Mouse (Mus musculus) skeletal muscle tissue, adult 2 months (tissue): ENCODE measurements around the gene Omg.

Experiments
- DNase-seq: peaks from one replicate; pipeline ENCODE4 v3.0.0-alpha.2; 2012; ENCODE audit warnings: low read depth, low spot score

Omg gene

DNA sequence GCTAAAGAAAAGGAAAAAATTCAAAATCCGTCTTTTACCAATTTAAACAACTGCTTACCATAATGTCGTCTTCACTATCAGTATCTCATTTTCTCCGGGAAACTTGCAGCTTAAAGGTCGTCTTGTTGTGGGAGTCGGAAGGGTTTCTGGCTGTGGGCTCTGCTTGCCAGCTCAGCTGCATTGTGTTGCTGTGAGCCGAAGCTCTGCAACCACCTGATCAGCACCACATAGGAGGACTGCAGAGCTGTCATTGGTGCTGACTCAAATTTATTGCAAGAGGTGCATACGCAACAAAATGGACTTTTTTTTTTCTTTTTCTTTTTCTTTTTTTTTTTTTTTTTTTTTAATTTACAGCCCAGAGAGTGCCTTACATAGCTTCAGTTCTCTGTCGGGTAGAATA, at the start of gene Omg:
Gene Omg (minus strand): TSS at position 240 of the 400 bp plus-strand sequence.
- DNase-seq = no peak

GRCm38 (mm10) chr11:79552622-79553021, 48.7 kb upstream of the Omg start:
- no peak for DNase-seq

DNA sequence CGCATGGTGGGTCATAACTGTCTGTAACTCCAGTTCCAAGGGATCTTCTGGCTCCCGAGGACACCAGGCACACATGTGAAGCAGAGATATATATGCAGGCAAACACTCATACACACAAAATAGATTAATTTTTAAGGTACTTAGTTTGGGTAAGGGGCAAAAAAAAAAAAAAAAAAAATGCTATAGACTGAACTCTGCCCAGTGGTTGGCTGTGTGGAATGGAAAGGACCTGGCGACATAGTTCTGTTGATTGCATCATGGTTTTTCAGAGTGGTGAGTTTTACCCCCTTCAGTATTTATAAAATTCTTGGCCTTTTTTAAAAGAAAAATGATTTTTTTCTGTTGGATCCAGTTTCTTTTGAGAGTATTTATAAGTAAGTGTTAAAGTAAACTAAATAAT, 32.4 kb upstream of the Omg start:
- DNase-seq = no peak

- no peak for DNase-seq
Measured at GRCm38 (mm10) chr11:79535554-79535953, 31.7 kb upstream of the Omg start.

GRCm38 (mm10) chr11:79533950-79534690, 30.2 kb upstream of the Omg start:
- DNase-seq = no peak

DNA sequence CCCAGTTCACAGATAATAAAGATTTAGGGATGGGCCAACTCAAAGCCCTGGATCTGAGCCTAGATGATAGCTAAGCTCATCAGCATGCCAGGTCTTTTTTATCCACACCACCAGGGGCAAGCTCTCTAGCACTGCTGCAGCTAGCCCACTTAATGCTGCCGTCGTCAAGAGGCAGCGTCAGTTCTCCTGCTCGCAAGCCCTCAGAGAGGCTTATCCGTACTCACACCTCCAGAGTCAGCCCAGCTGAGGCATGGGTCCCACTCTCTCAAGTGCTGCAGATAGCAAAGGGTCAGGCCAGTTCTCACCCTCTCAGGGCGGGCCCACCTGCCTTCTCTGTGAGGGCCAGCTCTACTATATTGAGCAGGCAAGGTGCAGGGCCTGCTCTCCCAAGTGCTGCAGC, 29.4 kb upstream of the Omg start:
- DNase-seq = no peak

GRCm38 (mm10) chr11:79531485-79531884, 27.6 kb upstream of the Omg start:
- no peak for DNase-seq

GRCm38 (mm10) chr11:79530774-79531173, 26.9 kb upstream of the Omg start:
- DNase-seq = peak; percentile 30

- peak; percentile 63 for DNase-seq
Measured at GRCm38 (mm10) chr11:79530333-79530761, 26.5 kb upstream of the Omg start, which contains the start of the genes Evi2 and Evi2a. TSS of gene Evi2 (minus strand) at chr11:79530589. TSS of gene Evi2a (minus strand) at chr11:79530609.

GRCm38 (mm10) chr11:79529736-79530135, 25.9 kb upstream of the Omg start:
- peak; percentile 18 for DNase-seq

DNA sequence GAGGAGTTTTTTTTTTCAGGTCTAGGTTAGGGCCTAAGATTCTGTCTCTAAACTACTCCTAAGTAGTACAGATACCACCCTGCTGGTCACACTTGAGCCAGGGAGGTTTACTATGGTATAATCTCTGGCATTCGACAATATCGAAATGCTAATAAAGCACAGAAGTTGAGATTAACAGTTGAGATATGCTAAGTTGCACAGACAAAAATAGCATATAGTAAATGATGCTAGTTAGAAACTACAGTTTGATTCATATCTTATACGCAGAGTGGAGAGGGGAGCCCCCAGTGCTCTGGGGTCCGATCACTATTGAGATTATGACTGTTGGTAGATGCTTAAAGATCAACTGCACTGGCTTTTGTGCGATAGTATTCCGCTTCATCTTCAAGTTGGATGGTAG, 25.3 kb upstream of the Omg start:
- no peak for DNase-seq

GRCm38 (mm10) chr11:79528601-79529000, 24.7 kb upstream of the Omg start:
- no peak for DNase-seq

- DNase-seq = peak; percentile 54
Measured at GRCm38 (mm10) chr11:79527739-79528384, 24.0 kb upstream of the Omg start.

DNA sequence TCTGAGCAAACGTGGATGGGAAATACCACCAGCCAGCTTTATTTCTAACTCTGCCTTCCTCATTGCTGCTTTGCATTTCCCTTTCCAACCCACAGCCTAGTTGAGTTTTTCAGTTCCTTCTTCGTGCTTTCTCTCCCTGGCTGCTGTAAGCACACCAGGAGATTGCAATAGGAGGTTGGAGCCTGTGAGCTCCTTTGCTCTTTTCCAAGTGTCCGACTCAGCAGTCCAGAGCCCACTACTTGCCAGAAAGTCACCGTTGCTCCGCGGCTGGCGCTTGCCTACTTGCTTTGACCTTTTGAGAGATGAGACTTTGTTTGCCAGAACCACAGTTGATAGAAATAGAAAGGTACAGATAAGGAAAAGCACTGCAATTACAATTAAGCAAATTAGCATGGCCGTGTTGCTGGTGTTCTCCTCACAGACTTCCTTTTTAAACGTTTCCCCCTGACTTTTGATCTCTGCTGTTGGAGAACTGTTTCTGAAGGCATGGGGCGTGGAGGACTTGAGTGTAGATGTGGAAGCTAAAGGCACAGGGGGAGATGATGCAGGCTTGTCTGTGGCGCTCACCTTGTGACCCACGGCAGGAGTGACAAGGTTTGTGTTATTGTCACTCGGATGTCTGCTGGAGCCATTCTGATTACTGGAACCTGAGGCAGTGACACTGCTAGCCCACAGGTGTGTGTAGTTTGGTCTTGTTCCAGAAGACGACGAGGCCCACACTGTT, 23.3 kb upstream of the Omg start:
- DNase-seq = peak; percentile 82

DNA sequence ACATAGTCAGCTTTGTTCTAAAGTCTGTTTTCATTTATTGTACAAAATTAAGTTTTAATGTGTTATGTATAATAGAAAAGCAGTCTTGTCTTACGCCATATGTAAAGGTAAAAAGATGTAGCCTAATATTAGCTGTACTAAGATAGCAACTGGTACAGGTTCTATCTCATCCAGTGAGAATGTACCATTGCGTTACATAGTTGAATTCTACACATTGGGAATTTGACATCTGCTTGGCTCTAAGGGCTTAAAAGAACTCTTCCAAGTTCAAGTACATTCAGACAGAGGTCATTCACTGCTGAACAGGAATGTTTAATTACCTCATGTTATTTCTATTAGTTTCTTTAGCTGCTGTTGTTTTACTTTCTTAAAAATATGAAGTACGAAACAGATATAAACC, 22.7 kb upstream of the Omg start:
- DNase-seq = no peak

GRCm38 (mm10) chr11:79524310-79524575, 20.4 kb upstream of the Omg start:
- DNase-seq = no peak

GRCm38 (mm10) chr11:79523560-79524309, 19.9 kb upstream of the Omg start, which contains the start of gene Evi2b:
TSS of gene Evi2b (minus strand) at chr11:79523762.
- no peak for DNase-seq

- no peak for DNase-seq
Measured at GRCm38 (mm10) chr11:79522944-79523343, 19.1 kb upstream of the Omg start.

DNA sequence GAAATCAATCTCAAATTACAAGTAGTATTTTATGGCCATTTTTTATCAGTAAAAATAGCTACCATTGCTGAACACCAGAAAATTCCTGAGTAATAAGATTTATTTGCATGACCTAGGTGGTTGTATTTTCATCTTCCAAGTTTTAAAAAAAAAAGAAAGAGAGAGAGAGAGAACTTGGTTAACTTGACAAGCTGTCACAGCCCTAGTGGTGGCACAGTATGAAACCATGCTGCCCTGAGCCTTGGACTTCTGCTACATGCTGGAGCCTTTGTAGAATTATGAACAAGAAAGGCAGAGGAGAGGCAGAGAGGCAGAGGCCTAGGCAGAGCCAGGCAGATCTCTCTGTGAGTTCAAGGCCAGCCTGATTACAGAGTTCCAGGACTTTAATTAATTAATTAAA, 18.0 kb upstream of the Omg start:
- no peak for DNase-seq

GRCm38 (mm10) chr11:79520772-79521171, 16.9 kb upstream of the Omg start:
- no peak for DNase-seq

DNA sequence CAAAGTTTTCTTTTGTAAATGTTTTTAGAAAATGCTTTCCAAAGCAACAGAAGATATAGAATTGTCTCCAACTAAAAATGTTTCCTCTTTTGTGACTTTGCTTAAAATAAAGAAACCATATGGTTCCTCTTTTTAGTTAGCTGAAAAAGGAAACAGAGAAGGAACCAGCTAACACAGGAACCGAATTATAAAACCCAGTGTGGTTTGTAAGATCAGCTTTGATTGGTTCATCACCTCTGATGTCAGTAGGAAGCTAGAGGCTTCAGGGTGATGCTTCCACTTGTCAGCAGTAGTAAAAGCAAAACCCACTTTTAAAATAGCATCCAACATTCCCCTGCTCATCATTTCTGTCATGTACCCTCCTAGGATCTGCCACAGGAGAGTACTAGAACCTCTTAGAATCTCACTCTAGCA, 16.0 kb upstream of the Omg start:
- peak; percentile 56 for DNase-seq

DNA sequence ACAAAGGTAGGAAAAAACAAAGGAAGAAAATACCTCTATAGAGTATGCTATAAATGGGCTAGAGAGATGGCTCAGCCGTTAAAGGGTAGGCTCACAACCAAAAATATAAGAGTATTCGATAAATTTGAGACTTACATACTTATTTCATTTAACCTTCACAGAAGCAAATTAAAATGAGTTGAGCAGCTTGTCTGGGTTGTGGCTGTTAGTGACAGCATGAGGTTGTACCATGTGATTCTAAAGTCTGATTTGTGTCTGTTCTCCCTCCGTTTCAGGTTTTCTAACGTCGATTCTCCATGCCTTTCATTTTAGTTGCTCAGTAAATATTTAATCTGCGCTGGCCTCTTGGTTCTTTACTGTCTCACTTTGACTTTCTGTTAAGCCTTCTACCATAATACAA, 15.4 kb upstream of the Omg start:
- no peak for DNase-seq
